Mouse (Mus musculus): ENCODE data around the gene Selenov.

DNA sequence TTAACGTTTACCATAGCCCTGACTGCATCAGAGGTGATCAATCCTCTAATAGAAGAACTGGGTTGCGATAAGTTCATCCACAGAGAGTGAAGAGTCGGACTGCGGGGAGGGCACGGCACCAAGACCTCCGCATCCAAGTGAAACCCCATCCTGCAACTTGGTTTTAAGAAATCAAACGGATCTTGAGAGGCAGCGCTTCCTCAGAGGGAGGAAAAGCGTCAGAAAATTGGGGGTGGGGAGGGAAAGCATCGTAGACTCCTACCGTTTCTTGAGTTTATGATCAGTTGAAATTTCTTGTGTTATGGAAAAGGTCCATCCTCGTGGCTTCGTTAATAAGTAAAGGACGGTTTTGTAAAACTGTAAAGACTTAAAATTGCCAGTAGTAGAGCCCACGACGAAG is 22.4 kb downstream of the Selenov start:
- TF ChIP-seq USF2 (IDR thresholded peaks at IDR 0.05; ENCODE audit: borderline replicate concordance in 1 of 2, insufficient read depth in 1 of 2, low read depth in 1 of 2, low read length in 2 of 2) (no peak), POLR2A (IDR thresholded peaks at IDR 0.05; ENCODE audit: control insufficient read depth in 1 of 2, insufficient read depth in 1 of 2, low read depth in 1 of 2, low read length in 2 of 2, poor library complexity in 1 of 2) (no peak), JUND (IDR thresholded peaks at IDR 0.05; ENCODE audit: low read depth, low read length) (no peak), EP300 (IDR thresholded peaks at IDR 0.05; ENCODE audit: low read depth in 1 of 2, low read length in 2 of 2) (no peak), NRF1 (IDR thresholded peaks at IDR 0.05; ENCODE audit: insufficient read depth, low read depth, low read length, poor library complexity, severe bottlenecking) (no peak), CTCF (IDR thresholded peaks at IDR 0.05 in 2 of 3, conservative IDR thresholded peaks at IDR 0.05 in 1 of 3; ENCODE audit: control insufficient read depth in 1 of 3, insufficient read depth in 1 of 3, low read depth in 2 of 3, low read length in 3 of 3, poor library complexity in 1 of 3, severe bottlenecking in 1 of 3) (no peak), TBP (IDR thresholded peaks at IDR 0.05; ENCODE audit: low read depth, low read length) (no peak), POLR2AphosphoS2 (IDR thresholded peaks at IDR 0.05; ENCODE audit: low read length) (no peak), MAZ (IDR thresholded peaks at IDR 0.05; ENCODE audit: low read depth, low read length) (no peak), TAL1 (IDR thresholded peaks at IDR 0.05; ENCODE audit: low read length) (no peak), MYC (IDR thresholded peaks at IDR 0.05; ENCODE audit: low read depth, low read length) (no peak), BHLHE40 (IDR thresholded peaks at IDR 0.05; ENCODE audit: borderline replicate concordance, low read depth, low read length) (no peak), MAX (IDR thresholded peaks at IDR 0.05; ENCODE audit: low read length) (no peak), RCOR1 (IDR thresholded peaks at IDR 0.05; ENCODE audit: low read depth, low read length) (no peak)

Data from MEL (cell line).